Mouse (Mus musculus) liver, embryonic 13.5 days (tissue): ENCODE measurements around the gene Tsks. TPM values are rescaled to one million over a fixed set of nuclear protein-coding genes. Genes with fewer than 3 reads are reported as not detected.

Source experiments
- ATAC-seq: fragments of 200-750 bp; cut with Nextera tagmentation; 2 replicates; pipeline ENCODE4 v1.8.0; 2017; ENCODE audit warnings: low read depth, mild to moderate bottlenecking, moderate number of reproducible peaks, moderate library complexity
- DNase-seq: peaks from one replicate; pipeline ENCODE4 v3.0.0; 2022
- H3K27ac ChIP-seq: fragments of 300-500 bp; sonication (generic); 2 replicates; pipeline ENCODE4 v1.5.1; 2015; ENCODE audit warnings: moderate library complexity, mild to moderate bottlenecking, inconsistent platforms
- H3K27me3 ChIP-seq: fragments of 300-500 bp; sonication (generic); 2 replicates; pipeline ENCODE4 v1.6.1; 2015; ENCODE audit warnings: mild to moderate bottlenecking, inconsistent platforms
- H3K36me3 ChIP-seq: fragments of 300-500 bp; sonication (generic); 2 replicates; pipeline ENCODE4 v1.6.1; 2015; ENCODE audit warnings: mild to moderate bottlenecking, inconsistent platforms
- H3K4me1 ChIP-seq: fragments of 300-500 bp; sonication (generic); replicated peaks from 2 replicates; pipeline ENCODE4 v1.6.1; 2015; ENCODE audit warnings: inconsistent platforms
- H3K4me2 ChIP-seq: fragments of 300-500 bp; sonication (generic); 2 replicates; pipeline ENCODE4 v1.6.1; 2015; ENCODE audit warnings: inconsistent platforms, mild to moderate bottlenecking, moderate library complexity
- H3K4me3 ChIP-seq: fragments of 300-500 bp; sonication (generic); replicated peaks from 2 replicates; pipeline ENCODE4 v1.5.1; 2015; ENCODE audit warnings: mild to moderate bottlenecking, inconsistent platforms
- H3K9ac ChIP-seq: fragments of 300-500 bp; sonication (generic); 2 replicates; pipeline ENCODE4 v1.6.1; 2015; ENCODE audit warnings: mild to moderate bottlenecking, inconsistent platforms
- H3K9me3 ChIP-seq: fragments of 300-500 bp; sonication (generic); replicated peaks from 2 replicates; pipeline ENCODE4 v1.6.1; 2016; ENCODE audit warnings: inconsistent platforms
- WGBS: fragments of 180-500 bp; shearing (Covaris S2); methylation state at CpG from one replicate; pipeline ENCODE4 v1.1.7; 2015; ENCODE audit not compliant: insufficient replicate concordance; 5-methylcytosine and 5-hydroxymethylcytosine counted together
- polyA plus RNA-seq: library from polyadenylated mRNA; unstranded; fragments of >200 nt; fragmentation: Nextera tagmentation; extraction: Ambion mirVana; gene quantifications from 2 replicates; pipeline ENCODE4 v1.2.1, GENCODE M21; 2015

Tsks gene
- polyA plus RNA-seq, 1 experiment from 2014 or later, result 0.07 TPM

- H3K9me3 ChIP-seq, result no peaks in the 10 kb centered on the region
- peaks cover 27% of the 10 kb centered on the region for H3K4me1 ChIP-seq
- DNase-seq (no peak), ATAC-seq (no peak)
- H3K36me3 ChIP-seq, result peaks cover 72% of the 10 kb centered on the region
- H3K9ac ChIP-seq, result no peak overlapping the region
- no peak overlapping the region for H3K4me3 ChIP-seq
- 88% methylated on average over 8 of the region's 8 CpGs for WGBS
- no peak overlapping the region for H3K27ac ChIP-seq
- H3K27me3 ChIP-seq, result no peaks in the 10 kb centered on the region
- H3K4me2 ChIP-seq, result no peak overlapping the region
Observed at GRCm38 (mm10) chr7:44981539-44981938, 38.5 kb downstream of the Tsks start.

GRCm38 (mm10) chr7:44983085-44983484 lies 40.1 kb downstream of the Tsks start:
- peak overlapping the region; percentile 88 for H3K27ac ChIP-seq
- 28% methylated on average over 6 of the region's 6 CpGs for WGBS
- ATAC-seq (no peak), DNase-seq (peak; percentile 80)
- peaks cover 39% of the 10 kb centered on the region for H3K4me1 ChIP-seq
- H3K4me3 ChIP-seq, result no peak overlapping the region
- peak overlapping the region; percentile 93; the same call in 1 of the 2 replicates for H3K9ac ChIP-seq
- 0 out of 2 replicates have a peak overlapping the region, but pooled peaks have one; percentile 95 for H3K4me2 ChIP-seq
- no peaks in the 10 kb centered on the region for H3K27me3 ChIP-seq
- peaks cover 57% of the 10 kb centered on the region for H3K36me3 ChIP-seq
- H3K9me3 ChIP-seq, result no peaks in the 10 kb centered on the region

GRCm38 (mm10) chr7:44983944-44984832 lies 41.2 kb downstream of the Tsks start:
- DNase-seq, result no peak
- H3K36me3 ChIP-seq, result peaks cover 48% of the 10 kb centered on the region
- H3K4me3 ChIP-seq, result peak overlapping the region; percentile 82
- ATAC-seq, result no peak
- H3K4me2 ChIP-seq, result peak overlapping the region; percentile 95
- peak overlapping the region; percentile 88 for H3K27ac ChIP-seq
- WGBS, result 83% methylated on average over 7 of the region's 7 CpGs
- no peaks in the 10 kb centered on the region for H3K9me3 ChIP-seq
- H3K27me3 ChIP-seq, result no peaks in the 10 kb centered on the region
- H3K9ac ChIP-seq, result peak overlapping the region; percentile 93; the same call in 1 of the 2 replicates
- H3K4me1 ChIP-seq, result peaks cover 48% of the 10 kb centered on the region

GRCm38 (mm10) chr7:44984833-44985164 lies 41.8 kb downstream of the Tsks start:
- Histone ChIP-seq H3K9me3 (no peaks in the 10 kb centered on the region), H3K4me2 (peak overlapping the region; percentile 95), H3K4me1 (peaks cover 51% of the 10 kb centered on the region), H3K9ac (peak overlapping the region; percentile 93; the same call in 1 of the 2 replicates), H3K36me3 (peaks cover 43% of the 10 kb centered on the region), H3K4me3 (peak overlapping the region; percentile 82), H3K27ac (peak overlapping the region; percentile 88), H3K27me3 (no peaks in the 10 kb centered on the region)
- ATAC-seq (no peak), DNase-seq (no peak)
- 48% methylated on average over 3 of the region's 3 CpGs for WGBS

- WGBS, result under 1% methylated on average over 39 of the region's 45 CpGs
- H3K27ac ChIP-seq, result peak overlapping the region; percentile 88
- DNase-seq, result peak; percentile 61
Observed at GRCm38 (mm10) chr7:44985595-44986191, 42.7 kb downstream of the Tsks start.

GRCm38 (mm10) chr7:44986192-44986878 lies 43.3 kb downstream of the Tsks start, which contains the start of gene Prmt1:
TSS of gene Prmt1 (minus strand) at chr7:44986568.
- under 1% methylated on average over 41 of the region's 42 CpGs for WGBS
- H3K4me1 ChIP-seq, result peaks cover 51% of the 10 kb centered on the region

More at GRCm38 (mm10) chr7:44985595-44986191, 42.7 kb downstream of the Tsks start:
- peak overlapping the region; percentile 95 for H3K4me2 ChIP-seq
- peak overlapping the region; percentile 82 for H3K4me3 ChIP-seq
- peaks cover 51% of the 10 kb centered on the region for H3K4me1 ChIP-seq
- H3K9ac ChIP-seq, result peak overlapping the region; percentile 93
- no peaks in the 10 kb centered on the region for H3K9me3 ChIP-seq
- no peaks in the 10 kb centered on the region for H3K27me3 ChIP-seq
- no peak for ATAC-seq
- H3K36me3 ChIP-seq, result peaks cover 37% of the 10 kb centered on the region

GRCm38 (mm10) chr7:44986879-44987718 lies 44.1 kb downstream of the Tsks start:
- H3K4me3 ChIP-seq, result peak overlapping the region; percentile 69
- peak overlapping the region; percentile 85 for H3K27ac ChIP-seq
- no peaks in the 10 kb centered on the region for H3K9me3 ChIP-seq
- H3K9ac ChIP-seq, result peak overlapping the region; percentile 79
- peak overlapping the region; percentile 86 for H3K4me2 ChIP-seq
- no peaks in the 10 kb centered on the region for H3K27me3 ChIP-seq
- H3K36me3 ChIP-seq, result peaks cover 37% of the 10 kb centered on the region
- DNase-seq (no peak), ATAC-seq (peak; percentile 22)
- WGBS, result under 1% methylated on average over 29 of the region's 29 CpGs
- peaks cover 51% of the 10 kb centered on the region for H3K4me1 ChIP-seq

More at GRCm38 (mm10) chr7:44986192-44986878, 43.3 kb downstream of the Tsks start, which contains the start of gene Prmt1:
- Histone ChIP-seq H3K27ac (peak within 1 kb of the TSS; percentile 88), H3K9me3 (no peaks in the 10 kb centered on the region), H3K4me2 (peak within 1 kb of the TSS; percentile 95), H3K4me3 (peak within 1 kb of the TSS; percentile 82), H3K36me3 (peaks cover 37% of the 10 kb centered on the region), H3K9ac (peak within 1 kb of the TSS; percentile 93), H3K27me3 (no peaks in the 10 kb centered on the region)
- ATAC-seq, result peak; percentile 95
- DNase-seq, result peak; percentile 99

- Histone ChIP-seq H3K4me2 (peak overlapping the region; percentile 92), H3K27me3 (no peaks in the 10 kb centered on the region), H3K4me3 (peak overlapping the region; percentile 78), H3K4me1 (peaks cover 68% of the 10 kb centered on the region), H3K36me3 (peaks cover 64% of the 10 kb centered on the region), H3K9me3 (no peaks in the 10 kb centered on the region), H3K9ac (peak overlapping the region; percentile 92), H3K27ac (peak overlapping the region; percentile 76)
- ATAC-seq, result no peak
- DNase-seq, result no peak
- WGBS, result 15% methylated on average over 10 of the region's 10 CpGs
Observed at GRCm38 (mm10) chr7:44996672-44997071, 53.7 kb downstream of the Tsks start.

GRCm38 (mm10) chr7:44997231-44997939 lies 54.4 kb downstream of the Tsks start, which contains the start of gene Irf3:
TSS of gene Irf3 (plus strand) at chr7:44997648.
- peaks cover 71% of the 10 kb centered on the region for H3K4me1 ChIP-seq
- peak within 1 kb of the TSS; percentile 78 for H3K4me3 ChIP-seq
- H3K4me2 ChIP-seq, result peak within 1 kb of the TSS; percentile 92
- H3K27ac ChIP-seq, result peak within 1 kb of the TSS; percentile 97
- DNase-seq (peak; percentile 94), ATAC-seq (peak; percentile 91)
- H3K36me3 ChIP-seq, result peaks cover 64% of the 10 kb centered on the region
- WGBS, result under 1% methylated on average over 43 of the region's 43 CpGs
- H3K27me3 ChIP-seq, result no peaks in the 10 kb centered on the region
- H3K9me3 ChIP-seq, result no peaks in the 10 kb centered on the region
- peak within 1 kb of the TSS; percentile 92 for H3K9ac ChIP-seq
